Mouse (Mus musculus) frontal cortex, postnatal 14 days (tissue): ENCODE measurements around the gene Smco4.
"Not testable (repeated sequence)": the region's sequence is repeated elsewhere in the genome, so short reads cannot be mapped to it uniquely, and the experiment has no call there.

ENCODE experiments used
- DNase-seq, 2 experiments: peaks; one replicate each; pipeline ENCODE4 v3.0.0; 2022; ENCODE audit warnings: low spot score in 2 of 2

The Smco4 gene

GRCm38 (mm10) chr9:15493235-15493924, at the start of gene Smco4:
Gene Smco4 (plus strand): TSS chr9:15493432.
- peak in 1 of 2 experiments; percentile 29 for DNase-seq

DNA sequence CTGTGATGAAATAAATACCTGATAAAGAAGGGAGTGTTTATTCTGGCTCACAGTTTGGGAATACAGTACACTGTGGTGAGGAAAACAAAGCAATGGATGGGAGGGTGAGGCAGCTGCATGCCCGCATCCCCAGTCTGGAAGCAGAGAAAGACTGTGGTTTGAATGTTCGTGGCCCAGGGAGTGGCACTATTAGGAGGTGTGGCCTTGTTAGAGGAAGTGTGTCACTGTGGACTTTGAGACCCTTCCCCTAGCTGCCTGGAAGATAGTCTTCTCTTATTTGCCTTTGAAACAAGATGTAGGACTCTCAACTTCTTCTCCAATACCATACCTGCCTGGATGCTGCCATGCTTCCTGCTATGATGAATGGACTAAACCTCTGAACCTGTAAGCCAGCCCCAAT, 45.8 kb upstream of the Smco4 start:
- no peak for DNase-seq

DNA sequence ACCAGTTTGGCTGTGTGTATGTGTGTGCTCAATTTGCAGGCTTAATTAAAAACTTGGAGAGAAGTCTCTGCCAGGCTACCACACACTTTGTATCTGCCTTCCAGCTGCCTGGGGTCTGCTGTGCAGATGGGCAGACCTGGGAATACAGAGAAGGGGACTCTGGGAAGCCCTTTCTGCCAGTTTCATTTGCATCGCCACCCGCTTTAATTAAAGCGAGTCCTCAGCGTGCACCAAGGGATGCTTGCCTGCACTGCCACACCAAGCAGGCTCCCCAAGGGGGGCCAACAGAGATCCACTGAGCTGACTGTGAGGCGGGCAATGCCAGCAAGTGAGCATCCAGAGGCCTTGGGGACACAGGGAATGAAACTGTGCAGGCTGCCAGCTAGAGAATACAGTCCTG, 42.3 kb upstream of the Smco4 start:
- DNase-seq: no peak

DNA sequence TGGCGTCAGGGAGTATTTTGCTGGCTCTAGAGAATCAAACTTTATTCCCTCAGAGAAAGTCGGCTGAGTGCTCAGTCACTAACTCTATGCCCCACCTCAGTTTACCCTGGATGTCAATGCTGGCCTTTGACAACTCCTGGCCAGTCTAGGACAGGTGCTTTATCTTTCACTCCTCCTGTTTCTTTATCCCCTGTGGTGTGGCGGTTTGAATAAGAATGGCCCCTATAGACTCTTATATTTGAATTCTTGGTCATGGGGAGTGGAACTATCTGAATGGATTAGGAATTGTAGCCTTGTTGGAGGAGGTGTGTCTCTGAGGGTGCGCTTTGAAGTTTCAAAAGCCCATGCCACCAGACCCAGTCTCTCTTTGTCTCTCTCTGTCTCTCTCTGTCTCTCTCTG, 21.0 kb upstream of the Smco4 start:
- no peak for DNase-seq

DNA sequence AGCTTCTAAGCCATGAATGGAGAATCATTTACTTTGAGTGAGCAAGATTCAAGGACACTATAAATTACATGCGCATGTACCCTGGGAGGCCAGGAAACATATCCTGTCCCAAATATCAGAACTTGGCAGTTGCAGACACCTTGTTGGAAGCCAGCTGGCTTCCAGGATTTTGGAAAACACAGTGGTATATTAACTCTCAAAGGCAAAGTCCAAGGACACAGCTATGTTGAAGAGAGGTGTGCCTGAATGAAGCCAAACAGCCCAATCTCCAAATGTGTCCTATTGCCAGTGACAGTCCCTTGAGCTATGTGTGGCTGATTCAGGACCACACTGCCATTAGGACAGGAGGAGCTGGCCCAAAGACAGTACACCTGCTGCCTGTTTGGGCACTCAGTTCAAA, 20.0 kb upstream of the Smco4 start:
- no peak for DNase-seq

GRCm38 (mm10) chr9:15477556-15477955, 15.7 kb upstream of the Smco4 start:
- no peak for DNase-seq

DNA sequence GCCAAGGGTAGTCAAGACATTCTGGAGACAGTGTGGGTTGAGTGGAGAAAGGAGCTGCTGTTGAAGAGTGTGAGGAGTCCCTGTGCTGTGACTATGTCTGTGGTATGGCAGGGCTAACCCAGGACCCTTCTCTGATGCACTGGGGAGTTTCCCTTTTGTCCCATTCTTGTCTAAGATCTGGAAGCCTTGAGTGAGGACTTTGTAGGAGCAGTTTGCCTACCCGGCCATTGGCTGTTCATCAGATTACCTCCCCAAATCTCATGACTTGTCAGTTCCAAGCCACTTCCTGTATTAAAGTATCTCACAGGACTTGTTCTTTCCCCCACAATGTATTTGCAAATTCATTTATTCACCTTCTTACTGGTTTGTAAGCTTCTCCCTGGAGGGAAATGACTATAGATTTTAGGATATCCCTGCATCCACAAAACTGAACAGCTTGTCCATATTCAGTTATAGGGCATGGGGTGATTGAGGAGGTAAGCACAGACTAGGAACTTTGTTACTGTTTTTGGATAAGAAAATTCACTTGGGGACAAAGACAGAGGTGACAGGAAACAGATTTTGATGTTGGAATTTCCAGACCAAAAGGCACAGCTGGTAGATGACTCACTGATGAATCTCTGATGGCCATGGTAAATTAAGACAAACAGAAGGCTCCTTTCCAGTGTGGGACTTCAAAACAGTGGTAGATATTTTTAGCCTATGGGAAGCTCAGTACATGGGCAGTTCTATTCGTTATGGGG, 5.4 kb upstream of the Smco4 start:
- no peak for DNase-seq

DNA sequence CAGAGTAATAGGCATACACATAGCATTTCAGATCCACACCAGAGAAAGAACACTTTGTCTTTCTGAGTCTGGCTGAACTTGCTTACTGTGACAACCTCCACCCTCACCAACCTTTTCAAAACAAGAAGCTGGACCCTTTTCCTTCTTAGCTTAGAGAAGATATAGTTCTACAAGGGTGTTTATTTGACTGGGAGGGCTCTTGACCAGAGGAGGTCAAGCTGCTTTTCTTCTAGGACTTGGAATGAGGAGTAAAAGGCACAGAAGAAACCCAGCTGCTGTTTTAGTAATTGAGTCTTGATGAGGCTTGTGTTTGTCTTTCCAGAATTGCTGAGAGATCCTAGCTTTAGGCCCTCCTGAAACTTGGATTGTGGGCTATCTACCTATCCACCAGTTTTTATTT, 3.9 kb upstream of the Smco4 start:
- DNase-seq: no peak

DNA sequence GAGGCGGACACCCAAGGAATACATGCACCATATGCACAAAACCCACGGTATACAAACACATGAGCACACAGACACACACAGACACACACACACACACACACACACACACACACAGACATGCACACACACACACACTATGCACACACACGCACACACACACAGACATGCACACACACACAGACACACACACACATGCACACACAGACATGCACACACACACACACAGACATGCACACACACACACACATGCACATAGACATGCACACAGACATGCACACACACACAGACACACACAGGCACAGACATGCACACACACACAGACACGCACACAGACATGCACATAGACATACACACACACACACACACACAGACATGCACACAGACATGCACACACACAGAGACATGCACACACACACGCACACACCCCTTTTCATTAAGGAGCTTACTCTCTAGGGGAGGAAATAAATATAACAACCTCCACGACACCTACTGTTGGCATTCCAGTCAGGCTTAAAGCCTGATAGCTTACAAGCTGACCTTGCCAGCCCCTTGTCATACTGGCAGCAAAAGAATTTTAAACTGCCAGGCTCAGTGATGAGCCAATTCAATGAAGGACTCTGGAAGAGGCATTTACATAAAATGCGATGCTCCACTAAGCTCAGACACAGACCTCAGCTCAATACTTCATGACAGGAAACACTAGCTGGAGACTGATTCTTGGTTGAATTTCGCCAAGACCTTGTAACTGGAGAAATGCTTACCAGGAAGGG, 2.7 kb upstream of the Smco4 start:
- no peak for DNase-seq

DNA sequence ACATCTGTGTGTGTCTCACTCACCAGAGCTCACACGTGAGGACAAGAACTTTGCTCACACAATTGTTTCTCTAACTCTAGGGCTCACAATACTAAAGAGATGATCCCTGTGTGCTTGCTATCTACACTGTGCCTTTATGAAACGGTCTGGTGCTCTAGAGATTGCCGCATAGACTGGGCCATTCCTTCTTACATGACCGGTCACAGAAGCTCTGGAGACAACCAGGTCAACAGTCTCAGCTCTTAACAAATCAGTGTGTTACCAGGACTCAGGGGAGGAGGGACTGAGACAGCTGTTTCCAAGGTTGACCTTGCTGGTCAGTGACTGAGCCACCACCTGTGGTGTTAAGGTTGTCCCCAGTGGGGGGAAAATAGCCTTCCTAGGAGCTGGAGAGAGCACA, 1.5 kb upstream of the Smco4 start:
- no peak for DNase-seq

DNA sequence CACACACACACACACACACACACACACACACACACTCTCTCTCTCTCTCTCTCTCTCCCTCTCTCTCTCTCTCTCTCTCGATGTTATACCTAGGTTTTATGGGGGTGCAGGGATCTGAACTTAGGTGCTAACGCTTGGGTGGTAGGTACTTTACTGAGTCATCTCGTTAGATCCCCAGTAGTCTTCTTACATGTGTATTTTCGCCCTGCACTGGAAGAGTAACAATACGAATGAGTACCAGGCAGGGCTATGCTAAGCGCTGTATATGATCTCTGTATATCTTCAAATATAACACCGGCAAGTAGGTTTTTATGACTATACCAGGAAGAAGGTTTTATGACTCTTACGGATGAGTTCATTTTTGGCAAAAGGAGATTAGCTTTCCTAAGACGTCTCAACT, 831 bp upstream of the Smco4 start:
- no peak for DNase-seq

DNA sequence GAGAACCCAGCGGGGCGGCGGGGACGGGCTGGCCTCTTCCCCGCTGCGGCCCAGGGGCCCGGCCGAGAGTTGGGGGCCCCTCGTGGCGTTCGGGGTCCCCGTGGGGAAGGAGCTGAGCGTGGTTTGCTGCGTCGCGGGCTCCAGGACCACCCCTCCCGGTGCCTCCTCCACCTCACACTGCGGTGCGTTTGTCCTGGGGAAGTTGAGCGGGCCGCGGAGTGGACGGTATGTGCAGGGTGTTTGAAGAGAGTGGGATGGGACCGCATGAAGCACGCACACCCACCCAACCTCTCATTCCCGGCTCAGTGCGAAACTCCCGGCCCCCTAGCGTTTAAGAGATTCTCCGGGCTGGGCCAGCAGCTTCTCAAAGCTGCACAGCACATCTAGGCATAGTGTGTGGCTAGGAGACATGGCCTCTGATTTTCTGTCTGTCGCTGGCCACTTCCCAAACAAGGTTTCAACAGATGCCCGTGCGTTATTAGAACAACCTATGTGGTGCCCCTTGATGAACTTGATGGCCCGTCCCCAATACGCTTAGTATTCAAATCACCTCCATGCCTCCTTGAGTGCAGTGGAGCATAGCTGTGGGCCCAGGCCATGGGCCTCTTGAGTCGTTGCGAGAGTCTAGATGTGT, 810 bp downstream of the Smco4 start:
- peak; percentile 18 to 57 for DNase-seq

DNA sequence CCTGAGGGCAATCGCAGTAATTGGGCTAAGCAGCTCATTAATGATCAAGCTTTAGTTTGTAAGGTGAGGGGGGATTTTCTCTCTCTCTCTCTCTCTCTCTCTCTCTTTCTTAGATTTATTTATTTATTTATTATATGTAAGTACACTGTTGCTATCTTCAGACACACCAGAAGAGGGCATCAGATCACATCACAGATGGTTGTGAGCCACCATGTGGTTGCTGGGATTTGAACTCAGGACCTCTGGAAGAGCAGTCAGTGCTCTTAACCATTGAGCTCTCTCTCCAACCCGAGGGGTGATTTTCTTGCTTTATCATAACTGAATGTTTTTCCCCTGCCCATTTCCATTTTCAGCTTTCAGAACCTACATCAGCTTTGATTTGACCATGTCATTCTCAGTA, 2.0 kb downstream of the Smco4 start:
- not testable (repeated sequence) for DNase-seq

- DNase-seq: no peak
These were observed 2.8 kb downstream of the Smco4 start for GRCm38 (mm10) chr9:15495921-15496577.

- DNase-seq: no peak
These were observed 6.8 kb downstream of the Smco4 start for GRCm38 (mm10) chr9:15500025-15500424.

- DNase-seq: no peak
These were observed 8.4 kb downstream of the Smco4 start for GRCm38 (mm10) chr9:15501319-15502256.

DNA sequence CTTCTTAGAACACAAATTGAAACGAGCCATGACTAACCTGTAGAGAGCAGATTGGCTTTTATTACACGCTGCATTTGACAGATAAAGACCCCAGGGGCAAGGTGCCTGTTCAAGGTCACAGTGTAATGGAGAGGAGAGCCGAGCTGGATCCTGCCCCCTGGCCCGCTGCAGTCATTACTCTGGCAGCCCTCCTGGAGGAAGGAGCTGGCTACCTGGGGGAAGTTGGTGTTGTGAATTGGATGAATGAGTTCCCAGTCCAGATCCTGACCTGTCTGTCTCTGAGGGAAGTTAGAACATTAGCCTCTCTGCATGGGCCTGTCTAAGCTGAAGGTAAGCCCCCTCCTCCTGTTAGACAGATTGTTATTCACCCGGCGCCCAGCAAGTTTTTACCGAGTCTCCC, 9.2 kb downstream of the Smco4 start:
- DNase-seq: no peak

DNA sequence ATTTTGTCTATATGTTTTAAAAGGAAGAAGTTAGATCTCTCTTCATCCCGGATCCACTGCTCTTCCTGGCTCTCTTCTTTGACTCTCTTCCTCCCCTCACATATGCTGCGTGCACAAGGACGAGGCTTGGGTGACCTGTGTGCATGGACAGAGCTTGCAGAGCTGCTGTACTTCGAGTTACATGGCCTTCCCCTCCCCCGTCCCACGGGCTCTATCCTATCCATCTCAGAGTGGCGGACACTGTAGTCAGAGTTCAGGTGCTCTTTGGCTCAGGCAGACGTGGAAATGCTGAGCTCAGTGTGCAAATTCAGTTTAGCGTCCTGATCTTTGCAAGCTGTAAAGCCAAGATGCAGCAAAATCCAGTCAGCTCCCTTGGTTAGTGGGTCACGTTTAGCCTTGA, 10.1 kb downstream of the Smco4 start:
- DNase-seq: no peak

DNA sequence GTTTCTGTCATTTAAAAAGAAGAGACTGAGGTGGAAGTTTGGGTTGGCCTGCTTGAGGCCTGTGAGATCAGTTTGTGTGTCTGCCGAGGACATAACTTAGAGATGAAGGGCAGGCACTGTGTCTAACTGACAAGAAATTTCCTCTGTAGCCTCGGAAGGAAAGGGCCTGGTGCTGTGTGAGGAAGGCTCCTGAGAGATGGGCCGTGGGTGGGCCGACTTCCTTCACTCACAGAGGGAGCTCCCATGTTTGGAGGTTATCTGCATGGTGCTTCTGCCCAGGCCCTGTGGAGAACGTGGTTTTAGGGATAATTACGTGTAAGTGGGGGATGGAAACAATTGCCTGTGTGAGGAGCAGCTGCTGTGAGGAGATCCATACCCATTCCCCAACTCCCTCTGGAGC, 10.6 kb downstream of the Smco4 start:
- no peak for DNase-seq

DNA sequence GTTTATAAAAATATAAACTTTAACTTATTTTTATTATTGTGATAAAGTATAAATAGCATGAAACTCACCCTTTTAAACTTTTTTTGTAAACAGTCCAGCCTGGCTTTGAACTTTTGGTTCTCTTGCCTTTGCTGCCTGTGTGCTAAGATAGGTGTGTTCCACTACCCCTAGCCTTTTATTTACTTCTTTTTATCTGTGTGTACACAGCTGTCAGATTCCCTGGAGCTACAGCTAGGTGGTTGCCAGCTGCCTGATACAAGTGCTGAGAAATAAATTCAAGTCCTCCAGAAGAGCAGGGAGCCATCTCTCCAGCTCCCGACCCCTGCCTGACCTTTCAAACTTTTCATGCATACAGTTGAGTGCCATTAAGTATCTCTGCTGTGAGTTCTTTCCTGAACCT, 12.1 kb downstream of the Smco4 start:
- no peak for DNase-seq

DNA sequence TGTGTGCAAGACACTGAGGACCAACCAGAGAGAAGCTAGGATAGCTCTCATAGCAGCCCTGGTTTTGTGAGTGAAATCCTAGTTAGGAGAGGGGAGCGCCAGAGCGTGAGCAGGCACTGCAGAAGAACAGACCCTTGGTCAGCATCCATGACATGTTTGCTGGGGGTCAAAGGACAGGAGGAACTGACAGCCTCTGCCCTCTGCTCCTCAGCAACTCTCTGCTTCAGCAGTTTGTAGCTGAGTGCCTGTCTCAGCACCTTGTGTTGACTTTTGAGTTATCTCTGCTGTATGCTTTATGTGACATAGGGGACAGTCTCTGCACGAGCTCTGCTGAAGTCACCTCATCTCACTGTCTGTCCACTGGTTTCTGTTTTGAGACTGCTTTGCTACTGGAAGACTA, 13.6 kb downstream of the Smco4 start:
- no peak for DNase-seq
